Mouse (Mus musculus): ENCODE data around the gene Hand1.

GRCm38 (mm10) chr11:57802511-57802870 lies 30.1 kb downstream of the Hand1 start:
- no peak for TF ChIP-seq MYOD1 (IDR thresholded peaks at IDR 0.05; ENCODE audit: control insufficient read depth, insufficient read length, low read depth)
- TF ChIP-seq CTCF (IDR thresholded peaks at IDR 0.05; ENCODE audit: control insufficient read depth, insufficient read depth, insufficient read length): no peak
- TF ChIP-seq CEBPB (IDR thresholded peaks at IDR 0.05; ENCODE audit: low read depth): no peak
- TF ChIP-seq USF1 (IDR thresholded peaks at IDR 0.05; ENCODE audit: low read depth): no peak
- no peak for TF ChIP-seq MAX (IDR thresholded peaks at IDR 0.05)
- no peak for TF ChIP-seq MYOG (IDR thresholded peaks at IDR 0.05; ENCODE audit: control insufficient read depth, extremely low read depth, insufficient read length)

Measured in C2C12 (cell line).